Mouse (Mus musculus) neutrophil, adult 65 days (primary cell): Measurements from ENCODE around the gene Slc25a10. TPM values are rescaled to one million over a fixed set of nuclear protein-coding genes. Genes with fewer than 3 reads are reported as not detected.

Experiments
- total RNA-seq: library from RNA; stranded (reverse); gene quantifications from 2 replicates; pipeline ENCODE4 v1.2.4, GENCODE M21; 2023

Gene Slc25a10
- total RNA-seq, result 11.2 and 13.4 TPM in 2 replicates

GRCm38 (mm10) chr11:120491317-120492023 lies at the start of gene Slc25a10:
Gene Slc25a10, plus strand, starts transcription at chr11:120491840.

GRCm38 (mm10) chr11:120442344-120442743 lies 49.3 kb upstream of the Slc25a10 start, which contains the start of gene Tspan10:
Gene Tspan10, plus strand, starts transcription at chr11:120442644.

GRCm38 (mm10) chr11:120453306-120453705 lies 38.3 kb upstream of the Slc25a10 start, which contains the start of gene Pde6g:
Gene Pde6g, minus strand, starts transcription at chr11:120453500.

GRCm38 (mm10) chr11:120457772-120458751 lies 33.6 kb upstream of the Slc25a10 start, which contains the start of the genes Oxld1 and Ccdc137:
Gene Oxld1, minus strand, starts transcription at chr11:120458068.
Gene Ccdc137, plus strand, starts transcription at chr11:120458115.

GRCm38 (mm10) chr11:120467051-120467735 lies 24.4 kb upstream of the Slc25a10 start, which contains the start of gene Arl16:
Gene Arl16, minus strand, starts transcription at chr11:120467607.

GRCm38 (mm10) chr11:120484265-120484981 lies 7.2 kb upstream of the Slc25a10 start, which contains the start of gene Mrpl12:
Gene Mrpl12, plus strand, starts transcription at chr11:120484613.

GRCm38 (mm10) chr11:120530085-120530964 lies 38.7 kb downstream of the Slc25a10 start, which contains the start of gene Gcgr:
Gene Gcgr, plus strand, starts transcription at chr11:120530699.

Other genes starting within 250 kb of the Slc25a10 start
- gene Actg1, start 143.3 kb upstream of the Slc25a10 start, total RNA-seq, result 3,631 and 3,848 TPM in 2 replicates
- gene Fscn2, start 130.3 kb upstream of the Slc25a10 start, total RNA-seq, result not detected in 2 replicates
- 12.8 and 19.4 TPM in 2 replicates for gene Faap100, start 113.1 kb upstream of the Slc25a10 start, total RNA-seq
- 36.9 and 53.5 TPM in 2 replicates for gene Nploc4, start 54.1 kb upstream of the Slc25a10 start, total RNA-seq
- 0.84 TPM in 1 of 2 replicates, not detected in the other for gene Tspan10, start 49.2 kb upstream of the Slc25a10 start, total RNA-seq
- not detected in 2 replicates for gene Pde6g, start 38.3 kb upstream of the Slc25a10 start, total RNA-seq
- gene Oxld1, start 33.8 kb upstream of the Slc25a10 start, total RNA-seq, result 2.0 and 4.8 TPM in 2 replicates
- gene Ccdc137, start 33.7 kb upstream of the Slc25a10 start, total RNA-seq, result 7.4 and 8.1 TPM in 2 replicates
- 5.6 and 7.2 TPM in 2 replicates for gene Arl16, start 24.2 kb upstream of the Slc25a10 start, total RNA-seq
- gene Mrpl12, start 7.2 kb upstream of the Slc25a10 start, total RNA-seq, result 12.8 and 16.8 TPM in 2 replicates
- gene Gcgr, start 38.9 kb downstream of the Slc25a10 start, total RNA-seq, result not detected in 2 replicates
- gene Mcrip1, start 57.9 kb downstream of the Slc25a10 start, total RNA-seq, result 28.8 and 31.9 TPM in 2 replicates
- not detected in 2 replicates for gene Ppp1r27, start 59.3 kb downstream of the Slc25a10 start, total RNA-seq
- gene P4hb, start 81.4 kb downstream of the Slc25a10 start, total RNA-seq, result 245 and 272 TPM in 2 replicates
- gene Arhgdia, start 89.8 kb downstream of the Slc25a10 start, total RNA-seq, result 428 and 459 TPM in 2 replicates
- gene Alyref, start 106.5 kb downstream of the Slc25a10 start, total RNA-seq, result 116 and 122 TPM in 2 replicates
- 36.8 and 40.0 TPM in 2 replicates for gene Anapc11, start 106.6 kb downstream of the Slc25a10 start, total RNA-seq
- gene Npb, start 116.6 kb downstream of the Slc25a10 start, total RNA-seq, result 1.5 TPM in 1 of 2 replicates, not detected in the other
- 28.9 and 43.8 TPM in 2 replicates for gene Pcyt2, start 126.1 kb downstream of the Slc25a10 start, total RNA-seq
- gene Sirt7, start 133.4 kb downstream of the Slc25a10 start, total RNA-seq, result 114 and 133 TPM in 2 replicates
- gene Mafg, start 141.8 kb downstream of the Slc25a10 start, total RNA-seq, result 122 and 149 TPM in 2 replicates
- gene Pycr1, start 151.9 kb downstream of the Slc25a10 start, total RNA-seq, result 1.4 and 1.5 TPM in 2 replicates
- not detected in 2 replicates for gene Myadml2, start 156.3 kb downstream of the Slc25a10 start, total RNA-seq
- gene Notum, start 169.3 kb downstream of the Slc25a10 start, total RNA-seq, result not detected in 2 replicates
- 82.0 and 103 TPM in 2 replicates for gene Aspscr1, start 181.1 kb downstream of the Slc25a10 start, total RNA-seq
- 30.2 and 33.5 TPM in 2 replicates for gene Cenpx, start 221.9 kb downstream of the Slc25a10 start, total RNA-seq
- gene Lrrc45, start 222.1 kb downstream of the Slc25a10 start, total RNA-seq, result 9.1 and 10.4 TPM in 2 replicates
- 0.88 and 1.2 TPM in 2 replicates for gene Rac3, start 229.6 kb downstream of the Slc25a10 start, total RNA-seq
- gene Dcxr, start 235.4 kb downstream of the Slc25a10 start, total RNA-seq, result 5.6 and 6.1 TPM in 2 replicates
- 2.3 and 2.9 TPM in 2 replicates for gene Cbr2, start 240.3 kb downstream of the Slc25a10 start, total RNA-seq